Mouse (Mus musculus) gastrocnemius, adult 18-20 months (tissue): Measurements from ENCODE around the gene Fam57a. TPM values are rescaled to one million over a fixed set of nuclear protein-coding genes. Genes with fewer than 3 reads are reported as not detected.

Source experiments
- DNase-seq: peaks from one replicate; pipeline ENCODE4 v3.0.0; 2021; ENCODE audit warnings: low spot score
- total RNA-seq, 2 experiments: library from RNA; stranded (reverse); gene quantifications; 2 replicates each; pipeline ENCODE4 v1.2.3; 2021

Gene Fam57a
- total RNA-seq, 2 experiments from 2014 or later, result 1.4 to 2.0 TPM

DNA sequence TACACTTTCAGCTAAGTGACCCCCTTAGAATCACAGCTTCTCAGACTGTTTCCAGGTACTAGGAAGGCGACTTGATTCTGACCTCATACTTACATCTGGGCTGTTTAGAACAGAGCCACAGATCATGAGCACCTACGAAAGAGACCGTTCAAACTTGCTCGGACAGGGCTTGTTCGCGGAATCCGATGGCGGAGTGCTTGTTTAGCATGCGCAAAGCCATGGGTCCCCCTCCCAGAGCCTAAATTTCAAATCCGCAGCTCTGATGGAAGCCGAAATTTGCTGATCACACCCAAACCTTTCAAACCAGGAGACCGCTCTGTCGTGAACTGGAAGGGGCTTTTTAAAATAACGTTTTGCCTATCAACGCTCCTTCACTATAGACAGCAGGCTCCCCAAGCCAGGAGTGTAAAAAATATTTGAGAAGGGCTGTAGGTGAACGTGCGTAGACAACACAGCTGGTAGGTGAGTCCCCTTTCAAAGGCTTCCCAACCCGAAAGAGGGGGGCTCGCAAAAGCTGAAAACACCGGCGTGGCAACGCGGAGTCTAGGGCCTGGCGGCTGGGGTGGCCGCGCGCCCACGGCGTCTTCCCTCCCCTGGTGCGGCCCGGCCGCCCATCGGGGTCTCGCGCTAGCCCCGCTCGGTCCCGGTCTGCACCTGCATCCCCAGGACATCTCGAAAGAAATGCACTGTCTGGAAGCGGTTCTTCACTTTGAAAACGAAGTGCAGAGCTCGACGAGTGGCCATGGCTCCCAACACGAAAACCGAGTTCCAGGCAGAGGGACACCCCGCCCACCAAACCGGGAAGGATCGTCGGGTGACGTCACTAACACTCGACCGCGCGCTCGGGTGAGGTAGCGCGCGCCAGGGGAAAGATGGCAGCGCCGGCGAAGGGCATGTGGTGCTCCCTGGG, 63.7 kb downstream of the Fam57a start, which contains the start of the genes Mrm3 and Glod4:
Gene Mrm3, plus strand, starts transcription at position 815 of the 910 bp plus-strand sequence.
Gene Glod4, minus strand, starts transcription at position 825 of the 910 bp plus-strand sequence.
- peak; percentile 93 for DNase-seq

DNA sequence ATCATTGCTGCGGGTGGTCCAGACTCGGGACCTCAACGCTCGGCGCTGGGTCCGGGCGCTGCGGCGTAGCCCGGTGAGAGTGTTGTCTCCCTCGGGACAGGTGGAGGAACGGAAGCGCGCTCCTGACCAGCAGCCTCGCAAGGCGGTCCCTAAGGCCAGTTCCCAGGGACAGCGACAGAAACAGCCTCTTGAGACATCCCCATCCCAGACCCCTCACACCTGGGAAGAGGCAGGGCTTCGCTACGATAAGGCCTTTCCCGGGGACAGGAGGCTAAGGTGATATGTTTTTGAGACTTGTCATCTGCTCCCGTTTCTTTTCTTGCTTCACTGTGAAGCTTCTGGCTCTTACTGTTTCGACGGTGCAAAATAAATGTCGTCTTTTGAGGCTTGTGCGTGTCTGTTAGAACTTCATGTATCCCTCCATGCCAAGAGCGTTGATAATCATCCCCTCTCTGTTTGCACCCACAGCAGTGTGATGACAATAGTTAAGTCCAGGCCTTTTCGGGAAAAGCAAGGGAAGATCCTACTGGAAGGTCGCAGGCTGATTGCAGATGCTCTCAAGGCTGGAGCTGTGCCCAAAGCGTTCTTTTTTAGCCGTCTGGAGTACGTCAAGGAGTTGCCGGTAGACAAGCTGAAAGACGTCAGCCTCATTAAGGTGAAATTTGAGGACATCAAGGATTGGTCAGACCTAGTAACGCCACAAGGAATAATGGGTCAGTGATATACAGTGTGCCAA, 64.5 kb downstream of the Fam57a start:
- DNase-seq, result no peak

DNA sequence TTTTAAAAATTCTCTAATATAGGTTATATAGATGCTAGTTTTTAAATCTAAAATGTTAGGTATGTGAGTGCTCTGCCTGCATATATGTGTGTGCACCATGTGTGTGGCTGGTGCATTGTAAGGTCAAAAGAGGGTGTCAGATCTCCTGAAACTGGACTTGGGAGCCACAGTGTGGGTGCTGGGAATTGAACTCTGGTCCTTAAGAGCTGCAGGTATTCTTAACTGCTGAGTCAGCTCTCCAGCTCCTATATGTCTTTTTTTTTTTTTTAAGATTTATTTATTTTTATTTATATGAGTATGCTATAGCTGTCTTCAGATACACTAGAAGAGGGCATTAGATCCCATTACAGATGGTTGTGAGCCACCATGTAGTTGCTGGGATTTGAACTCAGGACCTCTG, 67.0 kb downstream of the Fam57a start:
- DNase-seq, result no peak

DNA sequence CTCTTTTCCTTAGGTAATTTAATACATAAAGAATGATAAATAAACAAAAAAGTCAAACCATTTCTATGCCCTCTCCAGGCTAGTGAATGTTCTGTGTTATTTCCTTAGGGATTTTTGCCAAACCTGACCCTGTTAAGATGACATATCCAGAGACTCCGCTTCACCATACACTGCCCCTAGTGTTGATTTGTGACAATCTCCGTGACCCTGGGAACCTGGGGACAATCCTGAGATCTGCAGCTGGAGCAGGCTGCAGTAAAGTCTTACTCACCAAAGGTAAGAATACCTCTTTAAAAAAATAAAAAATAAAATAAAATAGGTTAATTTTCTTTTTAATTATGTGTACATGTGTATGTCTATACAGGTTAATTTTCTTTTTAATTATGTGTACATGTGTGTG, 67.8 kb downstream of the Fam57a start:
- DNase-seq, result no peak

DNA sequence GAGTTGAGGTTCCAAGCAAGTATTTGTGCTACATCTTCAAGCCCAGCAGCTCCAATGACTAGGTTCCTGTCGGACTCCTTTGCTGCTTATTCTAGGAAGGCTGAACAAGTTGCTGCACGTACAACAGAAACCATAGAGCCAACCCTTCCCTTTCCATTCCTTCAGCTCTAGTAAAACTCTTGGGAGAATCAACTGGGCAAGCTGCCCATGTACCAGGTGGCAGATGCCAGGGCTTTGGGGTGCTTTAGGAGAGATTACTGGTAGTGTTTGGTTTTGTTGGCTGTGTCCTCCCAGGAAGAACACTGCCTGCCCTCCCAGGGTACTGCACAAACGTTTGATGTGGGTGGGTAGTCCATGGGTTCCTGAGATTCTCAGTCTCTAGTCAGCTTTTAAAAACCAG, 72.6 kb downstream of the Fam57a start:
- DNase-seq, result no peak

DNA sequence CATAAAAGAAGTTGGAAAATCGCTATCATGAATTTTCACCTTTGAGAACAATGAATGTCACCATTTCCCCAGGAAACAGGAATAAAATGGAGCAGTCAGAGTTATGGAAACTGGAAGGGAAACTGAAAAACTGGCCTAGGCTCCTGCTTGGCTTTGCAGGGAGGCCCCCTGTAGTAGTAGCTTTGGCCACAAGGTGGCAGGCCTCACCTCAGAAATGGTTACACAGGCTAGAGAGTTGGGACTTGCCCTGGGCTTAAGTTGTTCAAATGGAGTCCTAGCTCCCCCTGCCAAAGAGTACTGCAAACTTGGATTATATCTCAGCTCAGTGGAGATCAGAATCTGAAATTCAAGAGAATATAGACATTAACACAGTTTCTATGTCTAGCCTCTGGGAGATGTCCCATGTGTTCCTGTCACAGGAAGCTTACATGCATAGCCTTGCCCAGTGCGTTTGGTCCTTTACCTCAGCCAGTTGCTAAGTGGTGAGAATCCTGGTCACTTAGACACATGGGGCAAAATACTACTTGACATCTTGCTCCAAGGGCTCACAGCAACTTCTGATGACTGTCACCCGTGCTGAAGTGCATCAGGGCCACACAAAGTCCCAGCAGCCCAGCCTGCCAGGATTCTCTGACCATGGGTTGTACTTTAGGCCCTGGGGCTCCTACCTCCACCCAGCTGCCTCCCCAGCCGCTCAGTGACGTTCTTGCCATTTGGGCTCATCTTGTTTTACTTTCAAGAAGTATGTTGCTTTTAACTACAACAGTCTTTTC, 73.9 kb downstream of the Fam57a start:
- peak; percentile 90 for DNase-seq

DNA sequence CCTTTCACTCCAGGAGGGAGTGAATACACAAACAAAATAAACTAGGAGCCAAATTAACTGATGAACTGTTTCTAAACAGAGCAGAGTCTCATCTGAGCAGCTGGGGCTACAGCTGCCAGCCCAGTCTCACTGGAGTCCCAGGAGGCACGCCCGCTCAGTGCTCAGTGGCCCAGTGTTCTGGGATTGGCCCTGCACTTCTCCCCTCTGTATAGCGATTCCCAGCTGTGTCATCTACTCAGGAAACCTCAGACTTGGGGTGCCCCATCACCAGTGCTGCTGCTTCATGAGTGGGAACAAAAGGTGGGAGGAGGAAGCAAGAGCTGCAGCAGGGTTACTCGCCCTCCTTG, 74.4 kb downstream of the Fam57a start:
- no peak for DNase-seq

DNA sequence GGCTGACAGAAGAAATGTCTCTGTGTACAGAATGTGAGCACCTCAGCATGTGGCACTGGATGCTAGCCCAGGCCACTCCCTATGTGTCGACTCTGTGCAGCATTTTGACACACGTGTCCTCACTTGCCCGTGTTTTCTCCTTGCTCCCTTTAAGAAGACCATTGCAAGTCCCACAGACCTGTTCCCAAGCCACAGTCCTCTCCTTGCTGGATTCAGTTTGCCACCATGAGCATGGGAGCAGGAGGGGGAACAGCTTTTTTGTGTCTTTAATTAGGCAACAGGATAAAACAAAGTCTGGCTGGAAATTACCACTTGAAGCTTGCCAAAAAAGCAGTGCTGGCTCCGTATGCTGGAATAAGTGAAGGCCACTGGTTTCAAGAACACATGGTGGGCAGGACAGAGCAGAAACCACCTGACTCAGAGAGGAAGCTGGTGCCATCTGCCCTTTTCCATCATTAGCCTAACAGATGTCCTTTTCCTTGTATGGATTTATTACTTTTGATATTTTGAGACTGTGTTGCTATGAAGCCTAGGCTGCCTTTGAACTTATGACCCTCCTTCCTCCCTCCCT, 76.0 kb downstream of the Fam57a start:
- no peak for DNase-seq

DNA sequence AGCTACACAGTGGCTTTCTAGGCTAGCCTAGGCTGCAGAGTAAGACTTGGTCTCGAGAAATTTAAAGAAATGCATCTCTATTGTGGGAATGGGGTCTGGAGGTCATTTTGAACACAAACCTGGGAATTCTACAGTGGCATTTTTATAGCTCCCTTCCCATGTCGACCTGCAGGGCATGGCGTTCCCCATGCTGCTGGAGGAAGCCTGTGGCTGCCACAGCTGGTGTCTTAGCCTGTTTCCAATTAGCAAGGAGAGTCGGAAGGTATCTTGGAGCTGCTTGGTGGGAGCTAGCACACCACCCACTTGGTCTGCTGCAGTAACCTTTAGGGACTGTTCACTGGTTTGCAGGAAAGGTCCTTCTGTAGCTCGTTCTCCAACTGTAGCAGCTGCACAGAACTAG, 76.7 kb downstream of the Fam57a start:
- no peak for DNase-seq

DNA sequence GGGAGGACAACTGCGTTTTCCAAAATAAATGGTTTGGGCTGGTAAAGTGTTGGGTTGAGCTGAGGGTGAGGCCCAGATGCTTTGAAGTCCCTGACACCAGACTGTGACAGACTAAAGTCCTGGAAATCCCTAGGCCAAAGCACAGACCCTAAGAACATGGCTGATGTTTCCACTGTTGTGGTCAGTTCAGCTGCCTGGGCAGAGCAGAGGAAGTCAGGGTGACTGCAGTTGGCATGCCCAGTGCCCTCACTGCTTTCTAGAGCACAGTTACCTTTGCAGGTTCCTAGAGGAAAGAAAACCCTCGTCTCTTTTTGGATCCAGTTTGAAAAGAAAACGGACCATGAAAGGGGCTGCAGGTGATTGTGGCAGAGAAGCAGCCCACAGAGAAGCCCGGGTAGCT, 77.9 kb downstream of the Fam57a start:
- DNase-seq, result no peak

DNA sequence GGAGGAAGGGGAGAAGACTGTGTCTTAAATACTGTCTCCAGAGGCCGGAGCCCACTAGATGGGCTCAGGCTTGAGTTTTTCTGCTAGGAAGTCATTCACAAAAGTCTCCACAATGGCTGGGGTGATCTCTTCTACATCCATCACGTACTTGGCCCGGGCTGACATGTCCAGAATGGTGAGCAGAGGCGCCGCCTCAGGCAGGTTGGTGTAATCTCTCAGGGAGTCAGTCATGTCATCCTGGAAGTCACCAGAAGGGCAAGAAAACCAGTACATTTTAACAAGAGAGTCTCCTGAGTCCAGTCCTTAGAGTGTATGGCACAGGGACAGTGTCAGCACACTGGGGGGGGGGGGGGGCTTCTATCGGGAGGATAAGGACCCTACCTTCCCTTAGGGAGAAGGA, 79.0 kb downstream of the Fam57a start:
- DNase-seq, result no peak

DNA sequence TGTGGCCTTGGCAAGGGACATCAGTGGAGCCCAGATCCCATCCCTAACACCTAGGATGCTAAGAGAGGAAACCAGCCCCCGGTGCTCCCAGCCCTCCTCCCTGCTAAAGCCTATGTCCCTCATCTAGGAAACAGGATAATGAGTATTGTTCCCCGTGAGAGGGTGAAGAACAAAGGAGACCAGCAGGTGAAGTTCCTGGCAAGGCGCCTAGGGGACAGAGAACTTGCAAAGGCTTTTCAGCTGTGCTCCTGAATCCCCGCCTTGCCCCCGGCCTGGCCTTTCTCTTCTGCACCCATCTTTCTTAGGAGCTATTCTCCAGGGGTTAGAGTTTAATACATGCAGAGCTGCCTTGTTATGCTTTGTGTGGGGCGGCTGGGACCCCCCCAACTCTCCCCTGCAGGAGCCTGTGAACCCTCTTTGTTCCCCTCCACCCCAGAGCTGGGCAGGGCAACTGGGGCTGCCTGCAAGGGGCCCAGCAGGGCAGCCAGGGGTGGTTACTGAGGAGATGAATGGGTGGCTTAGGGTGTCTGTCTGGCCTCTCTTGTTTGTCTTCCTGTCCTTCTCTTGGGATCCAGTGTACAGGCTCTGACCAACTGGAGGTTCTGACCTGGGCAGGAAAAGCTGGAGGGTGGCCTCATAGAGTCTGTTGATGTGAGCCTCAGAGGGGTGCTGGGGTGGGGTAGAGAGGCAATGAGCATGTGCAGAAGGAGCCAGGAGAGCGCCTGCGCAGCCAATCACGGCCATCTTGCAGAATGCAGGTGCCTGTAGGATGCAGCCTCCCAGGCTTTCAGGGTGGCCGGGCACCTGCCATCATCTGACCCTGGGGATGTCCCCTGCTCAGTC, 81.0 kb downstream of the Fam57a start:
- no peak for DNase-seq

DNA sequence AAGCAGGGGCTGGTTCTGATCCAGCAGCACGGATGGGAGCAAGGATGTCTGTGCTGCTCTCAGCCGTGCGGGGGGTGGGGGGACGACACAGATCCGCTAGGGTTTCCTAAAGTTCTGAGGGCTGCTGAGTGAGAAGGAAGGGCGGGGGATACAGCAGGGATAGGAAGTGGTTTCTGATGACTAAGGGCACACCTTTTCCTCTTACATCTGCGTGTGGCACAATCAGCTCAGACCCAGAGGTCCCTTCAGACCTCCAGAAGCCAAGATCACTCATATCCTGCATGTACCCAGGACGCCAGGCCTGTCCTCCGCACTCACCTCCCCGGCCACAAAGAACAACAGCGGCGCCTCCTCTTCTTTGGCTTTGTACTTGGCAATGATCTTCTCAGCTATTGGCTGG, 81.8 kb downstream of the Fam57a start:
- DNase-seq, result no peak

DNA sequence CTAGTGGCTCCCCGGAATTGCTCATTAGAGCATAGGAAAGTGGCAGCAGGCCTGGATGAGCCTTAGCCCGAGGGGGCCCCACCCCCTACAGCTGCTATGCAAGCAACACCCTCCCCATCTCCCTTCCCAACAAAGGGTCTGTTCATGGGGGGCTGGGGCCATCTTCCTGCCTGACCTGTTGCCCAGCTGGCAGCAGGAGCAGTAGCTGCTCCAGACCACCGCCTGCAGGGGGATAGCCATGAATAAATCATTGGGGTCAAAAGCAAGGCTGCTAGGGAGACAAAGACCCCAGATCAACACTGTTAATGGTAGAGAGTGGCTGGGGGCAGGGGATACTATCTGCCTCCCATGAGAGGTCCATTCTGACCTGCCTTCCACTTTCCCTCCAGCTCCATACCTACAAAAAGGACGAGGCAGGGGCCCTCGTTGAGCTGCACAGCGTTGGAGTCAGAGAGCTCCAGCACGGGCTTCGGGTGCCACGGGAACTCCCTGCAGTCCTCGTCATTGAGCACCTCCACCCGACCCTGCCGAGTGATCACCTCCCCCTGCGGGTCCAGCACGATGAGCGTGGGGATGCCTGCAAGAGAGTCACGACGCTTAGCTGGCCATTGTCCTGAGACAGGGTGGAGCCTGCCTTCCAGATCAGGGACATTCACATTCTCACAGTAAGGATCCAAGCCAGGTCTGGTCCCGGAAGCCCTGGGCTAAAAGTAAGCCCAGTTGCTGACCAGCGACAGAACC, 83.3 kb downstream of the Fam57a start:
- no peak for DNase-seq

Other genes with a start within 250 kb of the Fam57a start
- gene Rph3al, start 241.2 kb upstream of the Fam57a start, total RNA-seq, result 10 to 100 TPM; 14.2 to 14.9 TPM
- gene 1700016K19Rik, start 179.8 kb upstream of the Fam57a start, total RNA-seq, result not detected
- gene Rflnb, start 151.9 kb upstream of the Fam57a start, total RNA-seq, result 10 to 100 TPM; 10.9 to 16.1 TPM
- 10 to 100 TPM; 20.8 to 23.6 TPM for gene Vps53, start within 50 bp of the Fam57a start, total RNA-seq
- not detected for gene Dbil5, start 37.9 kb downstream of the Fam57a start, total RNA-seq
- gene Gemin4, start 38.0 kb downstream of the Fam57a start, total RNA-seq, result 1 to 10 TPM; 1.4 to 3.3 TPM
- gene Mrm3, start 64.0 kb downstream of the Fam57a start, total RNA-seq, result 10 to 100 TPM; 11.1 to 16.6 TPM
- gene Glod4, start 64.1 kb downstream of the Fam57a start, total RNA-seq, result 10 to 100 TPM; 25.5 to 27.8 TPM
- 10 to 100 TPM; 37.4 to 48.7 TPM for gene Nxn, start 219.5 kb downstream of the Fam57a start, total RNA-seq
- gene Timm22, start 227.3 kb downstream of the Fam57a start, total RNA-seq, result 10 to 100 TPM; 32.5 to 41.9 TPM